Mouse (Mus musculus) bone marrow, adult 2 months (tissue): ENCODE measurements around the gene Spock1.

Experiments used
- CTCF ChIP-seq: fragments of 200-500 bp; IDR thresholded peaks from 2 replicates; pipeline ENCODE4 v1.5.1; 2011; ENCODE audit warnings: low read length, control low read depth; ENCODE audit not compliant: control insufficient read depth, insufficient read depth
- POLR2A ChIP-seq: fragments of 200-500 bp; IDR thresholded peaks from 2 replicates; pipeline ENCODE4 v1.6.1; 2011; ENCODE audit warnings: low read depth, mild to moderate bottlenecking, control low read depth, low read length, borderline replicate concordance; ENCODE audit not compliant: control insufficient read depth

GRCm38 (mm10) chr13:57831374-57832163 lies 76.6 kb downstream of the Spock1 start:
- no peak for TF ChIP-seq CTCF
- TF ChIP-seq POLR2A: no peak
